Mouse (Mus musculus): ENCODE measurements around the gene Fntb. TPM values are rescaled to one million over a fixed set of nuclear protein-coding genes. Genes with fewer than 3 reads are reported as not detected.

Fntb gene
- polyA plus RNA-seq, 1 experiment from 2014 or later: 39.9 TPM

GRCm38 (mm10) chr12:76803700-76804252 lies 38.4 kb downstream of the Fntb start:
- Histone ChIP-seq H3K4me2 (ENCODE audit: low read length) (no peak overlapping the region), H3K9me3 (ENCODE audit: control insufficient read depth, low read length) (no peaks in the 10 kb centered on the region), H3K4me1 (ENCODE audit: control insufficient read depth, insufficient read depth, low read length) (no peaks in the 10 kb centered on the region), H3K9ac (replicated peaks; ENCODE audit: low read length) (no peak overlapping the region), H3K36me3 (ENCODE audit: control insufficient read depth, insufficient read depth, low read length) (peaks cover 5% of the 10 kb centered on the region; the same call in 1 of the 2 replicates), H3K27me3 (ENCODE audit: control insufficient read depth, insufficient read depth, low read length) (no peaks in the 10 kb centered on the region), H3K4me3 (replicated peaks; ENCODE audit: low read depth, low read length) (no peak overlapping the region), H3K27ac (replicated peaks; ENCODE audit: low read depth, low read length) (no peak overlapping the region)
- ATAC-seq (ENCODE audit: low FRiP score, low TSS enrichment) (no peak), DNase-seq (peak; percentile 70)
- WGBS: 53% methylated on average over 7 of the region's 7 CpGs

- no peak for DNase-seq
- 90% methylated on average over 10 of the region's 10 CpGs for WGBS
- H3K4me2 ChIP-seq (ENCODE audit: low read length): no peak overlapping the region
- H3K27ac ChIP-seq (replicated peaks; ENCODE audit: low read depth, low read length): no peak overlapping the region
- no peak for ATAC-seq (ENCODE audit: low FRiP score, low TSS enrichment)
- no peaks in the 10 kb centered on the region for H3K9me3 ChIP-seq (ENCODE audit: control insufficient read depth, low read length)
- no peaks in the 10 kb centered on the region for H3K27me3 ChIP-seq (ENCODE audit: control insufficient read depth, insufficient read depth, low read length)
- no peaks in the 10 kb centered on the region for H3K36me3 ChIP-seq (ENCODE audit: control insufficient read depth, insufficient read depth, low read length)
- H3K4me1 ChIP-seq (ENCODE audit: control insufficient read depth, insufficient read depth, low read length): no peaks in the 10 kb centered on the region
- no peak overlapping the region for H3K4me3 ChIP-seq (replicated peaks; ENCODE audit: low read depth, low read length)
- H3K9ac ChIP-seq (replicated peaks; ENCODE audit: low read length): no peak overlapping the region
These were observed 39.8 kb downstream of the Fntb start for GRCm38 (mm10) chr12:76805056-76805811.

GRCm38 (mm10) chr12:76807796-76808195 lies 42.4 kb downstream of the Fntb start:
- H3K4me3 ChIP-seq (replicated peaks; ENCODE audit: low read depth, low read length): no peak overlapping the region
- DNase-seq: no peak

GRCm38 (mm10) chr12:76810491-76810890 lies 45.1 kb downstream of the Fntb start:
- Histone ChIP-seq H3K27ac (replicated peaks; ENCODE audit: low read depth, low read length) (no peak overlapping the region), H3K9me3 (ENCODE audit: control insufficient read depth, low read length) (no peaks in the 10 kb centered on the region), H3K9ac (replicated peaks; ENCODE audit: low read length) (no peak overlapping the region), H3K4me3 (replicated peaks; ENCODE audit: low read depth, low read length) (no peak overlapping the region), H3K36me3 (ENCODE audit: control insufficient read depth, insufficient read depth, low read length) (no peaks in the 10 kb centered on the region), H3K4me1 (ENCODE audit: control insufficient read depth, insufficient read depth, low read length) (no peaks in the 10 kb centered on the region), H3K4me2 (ENCODE audit: low read length) (no peak overlapping the region), H3K27me3 (ENCODE audit: control insufficient read depth, insufficient read depth, low read length) (no peaks in the 10 kb centered on the region)
- ATAC-seq (ENCODE audit: low FRiP score, low TSS enrichment) (no peak), DNase-seq (no peak)
- 92% methylated on average over 5 of the region's 5 CpGs for WGBS

More at GRCm38 (mm10) chr12:76807796-76808195, 42.4 kb downstream of the Fntb start:
- no peaks in the 10 kb centered on the region for H3K9me3 ChIP-seq (ENCODE audit: control insufficient read depth, low read length)
- H3K9ac ChIP-seq (replicated peaks; ENCODE audit: low read length): no peak overlapping the region
- no peaks in the 10 kb centered on the region for H3K4me1 ChIP-seq (ENCODE audit: control insufficient read depth, insufficient read depth, low read length)
- ATAC-seq (ENCODE audit: low FRiP score, low TSS enrichment): no peak
- no peak overlapping the region for H3K27ac ChIP-seq (replicated peaks; ENCODE audit: low read depth, low read length)
- H3K36me3 ChIP-seq (ENCODE audit: control insufficient read depth, insufficient read depth, low read length): no peaks in the 10 kb centered on the region
- H3K4me2 ChIP-seq (ENCODE audit: low read length): no peak overlapping the region
- H3K27me3 ChIP-seq (ENCODE audit: control insufficient read depth, insufficient read depth, low read length): no peaks in the 10 kb centered on the region
- 89% methylated on average over 10 of the region's 10 CpGs for WGBS

GRCm38 (mm10) chr12:76811006-76811405 lies 45.6 kb downstream of the Fntb start:
- WGBS: 89% methylated on average over 4 of the region's 4 CpGs
- no peaks in the 10 kb centered on the region for H3K27me3 ChIP-seq (ENCODE audit: control insufficient read depth, insufficient read depth, low read length)
- H3K9ac ChIP-seq (replicated peaks; ENCODE audit: low read length): no peak overlapping the region
- H3K4me3 ChIP-seq (replicated peaks; ENCODE audit: low read depth, low read length): no peak overlapping the region
- DNase-seq (no peak), ATAC-seq (ENCODE audit: low FRiP score, low TSS enrichment) (no peak)
- H3K36me3 ChIP-seq (ENCODE audit: control insufficient read depth, insufficient read depth, low read length): no peaks in the 10 kb centered on the region
- H3K4me1 ChIP-seq (ENCODE audit: control insufficient read depth, insufficient read depth, low read length): no peaks in the 10 kb centered on the region
- no peak overlapping the region for H3K27ac ChIP-seq (replicated peaks; ENCODE audit: low read depth, low read length)
- no peak overlapping the region for H3K4me2 ChIP-seq (ENCODE audit: low read length)
- no peaks in the 10 kb centered on the region for H3K9me3 ChIP-seq (ENCODE audit: control insufficient read depth, low read length)

GRCm38 (mm10) chr12:76813543-76813942 lies 48.2 kb downstream of the Fntb start:
- H3K27ac ChIP-seq (replicated peaks; ENCODE audit: low read depth, low read length): no peak overlapping the region
- no peaks in the 10 kb centered on the region for H3K27me3 ChIP-seq (ENCODE audit: control insufficient read depth, insufficient read depth, low read length)
- no peaks in the 10 kb centered on the region for H3K36me3 ChIP-seq (ENCODE audit: control insufficient read depth, insufficient read depth, low read length)
- H3K9me3 ChIP-seq (ENCODE audit: control insufficient read depth, low read length): no peaks in the 10 kb centered on the region
- WGBS: 84% methylated on average over 10 of the region's 10 CpGs
- DNase-seq: no peak
- H3K4me3 ChIP-seq (replicated peaks; ENCODE audit: low read depth, low read length): no peak overlapping the region
- no peak for ATAC-seq (ENCODE audit: low FRiP score, low TSS enrichment)
- no peak overlapping the region for H3K4me2 ChIP-seq (ENCODE audit: low read length)
- H3K4me1 ChIP-seq (ENCODE audit: control insufficient read depth, insufficient read depth, low read length): peaks cover 3% of the 10 kb centered on the region; the same call in 1 of the 2 replicates
- no peak overlapping the region for H3K9ac ChIP-seq (replicated peaks; ENCODE audit: low read length)

GRCm38 (mm10) chr12:76814120-76814519 lies 48.7 kb downstream of the Fntb start:
- Histone ChIP-seq H3K9ac (replicated peaks; ENCODE audit: low read length) (no peak overlapping the region), H3K4me1 (ENCODE audit: control insufficient read depth, insufficient read depth, low read length) (peaks cover 3% of the 10 kb centered on the region; the same call in 1 of the 2 replicates), H3K4me3 (replicated peaks; ENCODE audit: low read depth, low read length) (no peak overlapping the region), H3K27me3 (ENCODE audit: control insufficient read depth, insufficient read depth, low read length) (no peaks in the 10 kb centered on the region), H3K27ac (replicated peaks; ENCODE audit: low read depth, low read length) (no peak overlapping the region), H3K9me3 (ENCODE audit: control insufficient read depth, low read length) (no peaks in the 10 kb centered on the region), H3K36me3 (ENCODE audit: control insufficient read depth, insufficient read depth, low read length) (no peaks in the 10 kb centered on the region), H3K4me2 (ENCODE audit: low read length) (no peak overlapping the region)
- DNase-seq (no peak), ATAC-seq (ENCODE audit: low FRiP score, low TSS enrichment) (no peak)
- 92% methylated on average over 2 of the region's 2 CpGs for WGBS

- H3K4me2 ChIP-seq (ENCODE audit: low read length): no peak overlapping the region
- no peaks in the 10 kb centered on the region for H3K27me3 ChIP-seq (ENCODE audit: control insufficient read depth, insufficient read depth, low read length)
- WGBS: 61% methylated on average over 4 of the region's 4 CpGs
- DNase-seq (no peak), ATAC-seq (ENCODE audit: low FRiP score, low TSS enrichment) (no peak)
- no peak overlapping the region for H3K27ac ChIP-seq (replicated peaks; ENCODE audit: low read depth, low read length)
- H3K36me3 ChIP-seq (ENCODE audit: control insufficient read depth, insufficient read depth, low read length): no peaks in the 10 kb centered on the region
- H3K4me1 ChIP-seq (ENCODE audit: control insufficient read depth, insufficient read depth, low read length): peaks cover 15% of the 10 kb centered on the region
- H3K4me3 ChIP-seq (replicated peaks; ENCODE audit: low read depth, low read length): no peak overlapping the region
- no peaks in the 10 kb centered on the region for H3K9me3 ChIP-seq (ENCODE audit: control insufficient read depth, low read length)
- H3K9ac ChIP-seq (replicated peaks; ENCODE audit: low read length): no peak overlapping the region
These were observed 51.3 kb downstream of the Fntb start for GRCm38 (mm10) chr12:76816720-76817119.

GRCm38 (mm10) chr12:76817176-76817575 lies 51.8 kb downstream of the Fntb start:
- no peak for DNase-seq
- Histone ChIP-seq H3K9me3 (ENCODE audit: control insufficient read depth, low read length) (no peaks in the 10 kb centered on the region), H3K36me3 (ENCODE audit: control insufficient read depth, insufficient read depth, low read length) (no peaks in the 10 kb centered on the region), H3K4me2 (ENCODE audit: low read length) (no peak overlapping the region), H3K27me3 (ENCODE audit: control insufficient read depth, insufficient read depth, low read length) (no peaks in the 10 kb centered on the region), H3K27ac (replicated peaks; ENCODE audit: low read depth, low read length) (no peak overlapping the region), H3K9ac (replicated peaks; ENCODE audit: low read length) (no peak overlapping the region), H3K4me1 (ENCODE audit: control insufficient read depth, insufficient read depth, low read length) (peaks cover 15% of the 10 kb centered on the region), H3K4me3 (replicated peaks; ENCODE audit: low read depth, low read length) (no peak overlapping the region)
- 60% methylated on average over 4 of the region's 4 CpGs for WGBS
- no peak for ATAC-seq (ENCODE audit: low FRiP score, low TSS enrichment)

All from midbrain, embryonic 14.5 days (tissue).